Mouse (Mus musculus): ENCODE data around the gene Lrp6.

GRCm38 (mm10) chr6:134554230-134554629, 12.5 kb downstream of the Lrp6 start:
- TF ChIP-seq CTCF (IDR thresholded peaks at IDR 0.05; ENCODE audit: low read depth) (no peak), EP300 (IDR thresholded peaks at IDR 0.05; ENCODE audit: low read depth) (no peak)
